Mouse (Mus musculus): Measurements from ENCODE around the gene Bcl2l10.

DNA sequence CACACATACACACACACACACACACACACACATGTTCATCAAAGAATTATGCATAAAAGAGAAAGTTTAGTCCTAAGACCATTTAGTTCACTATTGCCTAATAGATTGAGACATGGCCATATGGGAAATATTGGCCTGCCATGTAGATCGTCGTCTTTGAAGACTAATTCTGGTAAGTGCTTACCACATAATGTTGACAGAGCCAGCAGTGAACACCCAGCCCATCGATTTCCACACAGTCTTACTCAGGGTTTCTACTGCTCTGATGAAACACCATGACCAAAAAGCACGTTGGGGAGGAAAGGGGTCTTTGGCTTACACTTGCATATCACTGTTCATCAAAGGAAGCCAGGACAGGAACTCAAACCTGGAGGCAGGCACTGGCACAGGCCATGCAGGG lies 5.1 kb upstream of the Bcl2l10 start:
- TF ChIP-seq CTCF (IDR thresholded peaks at IDR 0.05; ENCODE audit: low read depth, low read length) (no peak), POLR2A (IDR thresholded peaks at IDR 0.05; ENCODE audit: extremely low read depth, insufficient read depth, low read length) (no peak)

All from liver, adult 2 months (tissue).